Mouse (Mus musculus): ENCODE measurements around the gene Nup107. TPM values are rescaled to one million over a fixed set of nuclear protein-coding genes. Genes with fewer than 3 reads are reported as not detected.
A peak's percentile ranks its signal among the peaks of the same experiment; 100 is the strongest.
"Not testable (repeated sequence)": the region's sequence is repeated elsewhere in the genome, so short reads cannot be mapped to it uniquely, and the experiment has no call there.

Nup107 gene
- polyA plus RNA-seq, 1 experiment = 29.6 TPM

DNA sequence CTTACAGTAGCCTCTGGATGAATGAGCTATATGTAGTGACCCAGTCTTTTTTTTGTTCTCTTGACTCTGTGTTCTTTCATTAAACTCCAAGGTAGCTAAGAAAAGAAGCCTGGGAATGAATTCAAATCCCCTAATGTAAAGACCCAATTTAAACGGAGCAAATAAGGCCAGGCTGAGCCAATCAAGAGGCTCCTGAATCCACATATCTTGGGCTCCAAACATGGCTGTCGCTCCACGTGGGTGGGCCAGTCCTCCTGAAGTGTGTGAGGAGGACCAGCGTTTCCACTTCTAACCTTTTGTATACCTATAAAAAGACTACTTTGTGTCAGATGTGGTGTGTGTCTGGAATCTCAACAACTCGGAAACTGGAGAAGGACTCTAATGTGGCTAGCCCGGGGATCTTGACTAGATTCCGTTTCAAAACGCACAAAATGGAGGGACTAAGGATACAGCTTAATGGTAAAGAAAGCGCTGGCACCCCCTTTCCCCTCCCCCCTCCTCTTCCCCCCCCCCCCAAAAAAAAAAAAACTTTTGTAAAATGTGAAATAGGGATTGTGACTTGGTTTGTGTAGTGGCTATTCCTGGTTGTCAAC lies 64.9 kb downstream of the Nup107 start:
- TF ChIP-seq POLR2A (IDR thresholded peaks at IDR 0.05; ENCODE audit: borderline replicate concordance, extremely low read depth, insufficient read depth, insufficient read length, poor library complexity, severe bottlenecking) (no peak), CTCF (IDR thresholded peaks at IDR 0.05; ENCODE audit: borderline replicate concordance, extremely low read depth, insufficient read depth, insufficient read length) (no peak)
- no peak for DNase-seq (ENCODE audit: low read depth)

DNA sequence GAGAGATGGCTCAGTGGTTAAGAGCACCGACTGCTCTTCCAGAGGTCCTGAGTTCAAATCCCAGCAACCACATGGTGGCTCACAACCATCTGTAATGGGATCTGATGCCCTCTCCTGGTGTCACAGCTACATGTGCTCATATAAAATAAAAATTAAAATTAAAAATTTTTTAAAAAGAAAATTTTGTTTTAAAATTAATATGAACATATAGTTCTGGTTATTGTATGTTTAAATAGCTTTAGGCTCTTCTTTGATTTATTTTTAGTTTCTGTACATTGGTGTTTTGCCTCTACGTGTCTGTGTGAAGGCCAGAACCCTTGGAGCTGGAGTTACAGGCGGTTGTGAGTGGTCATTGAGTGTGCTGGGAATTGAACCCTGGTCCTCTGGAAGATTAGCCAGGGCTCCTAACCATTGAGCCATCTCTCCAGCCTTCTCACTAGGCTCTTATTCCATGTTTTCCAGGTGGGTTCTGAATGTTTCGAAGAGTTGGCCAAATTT lies 65.6 kb downstream of the Nup107 start:
- TF ChIP-seq CTCF (IDR thresholded peaks at IDR 0.05; ENCODE audit: borderline replicate concordance, extremely low read depth, insufficient read depth, insufficient read length) (no peak), POLR2A (IDR thresholded peaks at IDR 0.05; ENCODE audit: borderline replicate concordance, extremely low read depth, insufficient read depth, insufficient read length, poor library complexity, severe bottlenecking) (no peak)

DNA sequence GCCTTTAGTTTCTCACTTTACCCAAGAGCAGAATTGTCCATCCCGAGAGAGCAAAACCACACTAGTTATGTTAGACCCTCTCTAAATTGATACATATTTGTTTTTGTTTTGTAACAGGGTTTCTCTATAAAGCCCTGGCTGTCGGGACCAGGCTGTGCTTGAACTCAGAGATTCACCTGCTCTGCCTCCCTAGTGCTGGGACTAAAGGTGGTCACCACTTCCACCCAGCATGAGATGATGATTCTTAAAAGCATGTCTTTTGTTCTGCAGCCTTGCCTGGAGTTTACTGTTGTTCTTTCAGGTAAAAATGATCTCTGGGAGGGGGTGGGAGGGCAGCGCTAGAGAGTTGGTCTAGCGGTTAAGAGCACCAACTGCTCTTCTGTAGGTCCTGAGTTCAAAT lies 66.2 kb downstream of the Nup107 start:
- DNase-seq (ENCODE audit: low read depth) = no peak
- no peak for TF ChIP-seq CTCF (IDR thresholded peaks at IDR 0.05; ENCODE audit: borderline replicate concordance, extremely low read depth, insufficient read depth, insufficient read length)
- TF ChIP-seq POLR2A (IDR thresholded peaks at IDR 0.05; ENCODE audit: borderline replicate concordance, extremely low read depth, insufficient read depth, insufficient read length, poor library complexity, severe bottlenecking) = no peak

More for the DNA sequence above, 65.6 kb downstream of the Nup107 start:
- no peak for DNase-seq (ENCODE audit: low read depth)

DNA sequence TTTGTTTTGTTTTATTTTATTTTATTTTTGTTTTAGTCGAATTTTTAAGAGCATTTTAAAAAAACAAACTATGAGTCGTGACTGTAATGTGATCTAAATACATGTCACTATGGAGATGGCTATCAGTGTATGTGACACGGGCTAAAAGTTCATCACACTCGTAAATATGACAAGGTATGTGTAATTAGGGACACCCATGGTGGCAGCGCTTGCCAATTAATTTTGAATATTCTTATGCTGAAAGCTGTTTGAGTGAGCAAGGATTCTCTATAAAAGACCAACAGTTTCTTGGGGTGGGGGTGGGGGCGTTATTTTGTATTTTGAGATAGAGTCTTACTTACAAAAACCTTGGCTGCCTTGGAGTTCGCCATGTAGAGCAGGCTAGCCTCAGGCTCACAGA lies 66.8 kb downstream of the Nup107 start:
- TF ChIP-seq CTCF (IDR thresholded peaks at IDR 0.05; ENCODE audit: borderline replicate concordance, extremely low read depth, insufficient read depth, insufficient read length) = no peak
- no peak for TF ChIP-seq POLR2A (IDR thresholded peaks at IDR 0.05; ENCODE audit: borderline replicate concordance, extremely low read depth, insufficient read depth, insufficient read length, poor library complexity, severe bottlenecking)
- DNase-seq (ENCODE audit: low read depth) = no peak

DNA sequence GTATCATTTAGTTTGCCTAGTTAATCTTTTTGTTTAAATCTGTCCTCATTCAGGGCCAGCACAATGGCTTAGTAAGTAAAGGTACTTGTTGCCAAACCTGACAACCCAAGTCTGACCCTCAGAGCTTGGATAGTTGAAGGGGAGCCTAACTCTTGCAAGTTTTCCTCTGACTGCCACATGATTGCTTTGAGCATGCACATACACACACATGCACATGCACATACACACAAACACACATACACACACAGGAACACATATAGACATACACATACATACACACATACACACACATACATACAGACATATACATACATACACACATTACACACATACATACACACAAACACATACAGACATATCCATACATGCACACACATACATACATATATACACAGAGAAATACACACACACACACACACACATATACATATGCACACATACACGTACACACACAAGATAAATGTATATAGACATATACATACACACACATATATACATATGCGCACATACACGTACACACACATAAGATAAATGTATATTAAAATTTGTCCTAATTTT lies 67.6 kb downstream of the Nup107 start:
- no peak for TF ChIP-seq CTCF (IDR thresholded peaks at IDR 0.05; ENCODE audit: borderline replicate concordance, extremely low read depth, insufficient read depth, insufficient read length)
- DNase-seq (ENCODE audit: low read depth) = no peak

DNA sequence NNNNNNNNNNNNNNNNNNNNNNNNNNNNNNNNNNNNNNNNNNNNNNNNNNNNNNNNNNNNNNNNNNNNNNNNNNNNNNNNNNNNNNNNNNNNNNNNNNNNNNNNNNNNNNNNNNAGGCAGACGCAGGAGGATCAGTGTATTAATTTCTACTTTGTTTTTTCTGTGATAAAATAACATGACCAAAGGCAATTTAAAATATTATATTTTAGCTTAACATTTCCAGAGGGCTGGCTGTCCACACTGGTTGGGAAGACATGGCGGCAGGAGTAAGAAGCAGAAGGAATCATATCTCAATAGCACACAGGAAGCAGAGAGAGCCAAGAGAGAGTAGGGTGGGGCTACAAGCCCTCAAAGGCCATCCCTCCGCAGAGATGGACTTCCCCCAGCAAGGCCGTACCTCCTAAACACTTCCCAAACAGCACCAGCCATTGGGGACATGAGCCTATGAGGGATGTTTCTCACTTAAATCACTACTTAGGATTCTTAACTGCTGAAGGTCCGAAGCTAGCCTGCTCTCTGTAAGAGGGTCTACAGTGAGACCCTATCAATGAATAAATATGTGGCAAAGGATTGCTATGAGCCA lies 68.3 kb downstream of the Nup107 start:
- TF ChIP-seq CTCF (IDR thresholded peaks at IDR 0.05; ENCODE audit: borderline replicate concordance, extremely low read depth, insufficient read depth, insufficient read length) (no peak), POLR2A (IDR thresholded peaks at IDR 0.05; ENCODE audit: borderline replicate concordance, extremely low read depth, insufficient read depth, insufficient read length, poor library complexity, severe bottlenecking) (no peak)
- no peak for DNase-seq (ENCODE audit: low read depth)

DNA sequence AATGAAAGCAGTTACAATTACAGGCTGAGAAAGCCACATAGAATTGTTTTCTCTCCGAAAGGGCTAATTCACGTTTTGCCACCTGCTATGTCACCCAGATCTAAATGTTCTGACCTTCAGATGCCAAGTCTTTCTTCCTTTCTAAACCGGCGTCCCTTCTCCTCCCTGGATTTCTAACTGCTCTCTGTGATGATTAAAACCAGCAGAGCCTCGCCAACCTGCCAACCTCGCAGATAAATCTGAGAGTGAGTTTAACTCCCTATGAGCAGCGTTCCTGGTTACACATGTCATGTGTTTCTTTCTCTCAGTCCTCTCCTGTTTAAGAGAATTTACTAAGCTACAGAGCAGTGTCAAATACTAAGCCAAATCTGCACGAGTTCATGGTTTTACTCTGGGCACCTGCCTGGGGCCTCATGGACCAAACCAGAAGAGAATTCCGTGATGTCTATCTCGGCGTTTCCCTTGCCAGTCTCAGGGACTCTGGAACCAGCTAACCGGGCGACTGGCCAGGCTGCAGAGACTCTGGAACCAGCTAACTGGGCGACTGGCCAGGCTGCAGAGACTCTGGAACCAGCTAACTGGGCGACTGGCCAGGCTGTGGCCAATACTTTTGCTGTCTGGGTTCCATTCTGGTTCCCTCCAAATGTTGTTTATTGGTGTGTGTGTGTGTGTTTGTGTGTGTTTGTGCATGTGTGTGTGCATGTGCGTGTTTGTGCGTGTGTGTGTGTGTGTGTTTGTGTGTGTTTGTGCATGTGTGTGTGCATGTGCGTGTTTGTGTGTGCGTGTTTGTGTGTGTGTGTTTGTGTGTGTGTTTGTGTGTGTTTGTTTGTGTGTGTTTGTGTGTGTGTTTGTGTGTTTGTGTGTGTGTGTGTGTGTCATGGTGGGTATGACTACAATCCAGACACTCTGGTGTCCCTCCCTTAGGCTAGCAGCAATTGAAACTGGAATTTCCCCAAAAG lies 74.1 kb downstream of the Nup107 start:
- TF ChIP-seq CTCF (IDR thresholded peaks at IDR 0.05; ENCODE audit: borderline replicate concordance, extremely low read depth, insufficient read depth, insufficient read length) = no peak
- no peak for TF ChIP-seq POLR2A (IDR thresholded peaks at IDR 0.05; ENCODE audit: borderline replicate concordance, extremely low read depth, insufficient read depth, insufficient read length, poor library complexity, severe bottlenecking)
- no peak for DNase-seq (ENCODE audit: low read depth)

DNA sequence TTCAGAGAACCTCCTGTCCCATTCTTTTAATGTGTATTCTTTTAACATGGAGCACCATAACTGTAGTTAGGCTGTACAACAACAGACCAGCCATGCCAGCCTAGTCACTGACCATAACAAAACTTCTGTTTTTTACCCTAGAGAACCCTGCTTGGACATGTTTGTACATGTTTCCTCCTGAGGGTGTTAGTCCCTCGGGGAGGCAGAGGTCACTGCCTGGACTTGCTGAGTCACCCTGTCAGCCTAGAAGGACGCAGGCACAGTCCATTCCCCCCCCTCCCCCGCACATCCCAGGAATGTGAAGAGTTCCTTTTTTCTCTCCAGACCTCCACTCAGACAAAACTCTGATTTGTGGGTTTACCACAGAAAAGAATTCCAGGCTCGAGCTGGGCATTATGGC lies 74.9 kb downstream of the Nup107 start:
- TF ChIP-seq CTCF (IDR thresholded peaks at IDR 0.05; ENCODE audit: borderline replicate concordance, extremely low read depth, insufficient read depth, insufficient read length) = no peak
- TF ChIP-seq POLR2A (IDR thresholded peaks at IDR 0.05; ENCODE audit: borderline replicate concordance, extremely low read depth, insufficient read depth, insufficient read length, poor library complexity, severe bottlenecking) = no peak
- DNase-seq (ENCODE audit: low read depth) = peak; percentile 30

DNA sequence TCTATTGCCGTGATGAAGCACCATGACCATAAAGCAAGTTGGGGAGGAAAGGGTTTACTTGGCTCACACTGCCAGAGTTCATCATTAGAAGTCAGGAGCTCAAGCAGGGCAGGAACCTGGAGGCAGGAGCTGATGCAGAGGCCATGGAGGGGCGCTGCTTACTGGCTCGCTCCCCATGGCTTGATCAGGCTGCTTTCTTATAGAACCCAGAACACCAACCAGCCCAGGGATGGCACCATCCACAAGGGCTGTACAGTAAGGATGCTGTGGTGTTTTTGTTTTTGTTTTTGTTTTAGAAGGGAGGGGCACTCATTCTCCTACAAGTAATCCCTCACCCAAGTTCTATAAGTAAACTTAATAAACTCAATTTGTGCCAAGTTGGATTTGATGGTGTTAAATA lies 75.8 kb downstream of the Nup107 start:
- DNase-seq (ENCODE audit: low read depth) = no peak
- TF ChIP-seq POLR2A (IDR thresholded peaks at IDR 0.05; ENCODE audit: borderline replicate concordance, extremely low read depth, insufficient read depth, insufficient read length, poor library complexity, severe bottlenecking) = no peak
- no peak for TF ChIP-seq CTCF (IDR thresholded peaks at IDR 0.05; ENCODE audit: borderline replicate concordance, extremely low read depth, insufficient read depth, insufficient read length)

DNA sequence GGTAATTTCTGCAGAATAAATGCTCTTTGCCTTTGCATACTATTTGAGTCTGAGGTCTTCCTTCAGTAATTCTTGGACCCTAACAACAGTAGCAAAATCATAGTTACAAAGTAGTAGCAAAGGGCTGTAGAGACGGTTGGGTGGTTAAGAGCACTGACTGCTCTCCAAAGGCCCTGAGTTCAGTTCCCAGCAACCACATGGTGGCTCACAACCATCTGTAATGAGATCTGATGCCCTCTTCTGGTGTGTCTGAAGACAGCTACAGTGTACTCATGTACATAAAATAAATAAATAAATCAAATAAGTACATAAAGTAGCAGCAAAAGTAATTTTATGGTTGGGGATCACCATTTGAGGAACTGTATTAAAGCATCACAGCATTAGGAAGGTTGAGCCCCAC lies 76.9 kb downstream of the Nup107 start:
- DNase-seq (ENCODE audit: low read depth) = not testable (repeated sequence)

DNA sequence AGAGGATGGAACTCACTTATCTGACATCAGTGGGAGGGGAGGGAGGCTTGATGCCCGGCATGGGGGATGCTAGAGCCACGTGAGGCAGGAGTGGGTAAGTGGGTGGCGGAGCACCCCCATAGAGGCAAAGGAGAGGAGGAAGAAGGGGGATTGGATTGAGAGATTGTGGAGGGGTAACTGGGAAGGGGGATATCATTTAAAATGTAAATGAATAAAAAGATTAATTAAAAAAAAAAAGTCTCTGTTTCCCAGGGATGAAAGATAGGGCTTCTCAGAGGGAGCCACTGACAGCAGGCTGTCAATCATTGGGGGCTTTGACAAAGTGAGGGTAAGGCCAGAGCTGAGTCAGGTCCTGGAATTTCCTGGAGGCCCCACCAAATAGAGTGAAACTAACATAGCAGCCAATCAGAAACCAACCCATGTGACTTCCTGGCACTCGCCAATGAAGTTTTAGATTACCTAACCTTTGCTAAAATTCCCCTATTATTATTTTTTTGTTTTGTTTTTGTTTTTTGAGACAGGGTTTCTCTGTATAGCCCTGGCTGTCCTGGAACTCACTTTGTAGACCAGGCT lies 77.5 kb downstream of the Nup107 start:
- TF ChIP-seq POLR2A (IDR thresholded peaks at IDR 0.05; ENCODE audit: borderline replicate concordance, extremely low read depth, insufficient read depth, insufficient read length, poor library complexity, severe bottlenecking) = no peak
- no peak for TF ChIP-seq CTCF (IDR thresholded peaks at IDR 0.05; ENCODE audit: borderline replicate concordance, extremely low read depth, insufficient read depth, insufficient read length)
- no peak for DNase-seq (ENCODE audit: low read depth)
